Mouse (Mus musculus) lung, embryonic 15.5 days (tissue): ENCODE results near the gene Rab5b. TPM values are rescaled to one million over a fixed set of nuclear protein-coding genes. Genes with fewer than 3 reads are reported as not detected.
"Not testable (repeated sequence)": the region's sequence is repeated elsewhere in the genome, so short reads cannot be mapped to it uniquely, and the experiment has no call there.

ENCODE experiments used
- ATAC-seq: fragments of 200-750 bp; cut with Nextera tagmentation; 2 replicates; pipeline ENCODE4 v1.8.0; 2017; ENCODE audit warnings: moderate number of reproducible peaks, borderline replicate concordance; ENCODE audit not compliant: low FRiP score, low TSS enrichment; ENCODE audit errors: extremely low read depth
- H3K27ac ChIP-seq: fragments of 300-500 bp; sonication (generic); 2 replicates; pipeline ENCODE4 v1.5.1; 2015; ENCODE audit warnings: moderate library complexity, mild to moderate bottlenecking, inconsistent platforms
- H3K27me3 ChIP-seq: fragments of 300-500 bp; sonication (generic); 2 replicates; pipeline ENCODE4 v1.6.1; 2015; ENCODE audit warnings: inconsistent platforms
- H3K36me3 ChIP-seq: fragments of 300-500 bp; sonication (generic); 2 replicates; pipeline ENCODE4 v1.6.1; 2015; ENCODE audit warnings: inconsistent platforms
- H3K4me1 ChIP-seq: fragments of 300-500 bp; sonication (generic); 2 replicates; pipeline ENCODE4 v1.6.1; 2015; ENCODE audit warnings: inconsistent platforms
- H3K4me2 ChIP-seq: fragments of 300-500 bp; sonication (generic); 2 replicates; pipeline ENCODE4 v1.6.1; 2015; ENCODE audit warnings: inconsistent platforms, mild to moderate bottlenecking, moderate library complexity
- H3K4me3 ChIP-seq: fragments of 300-500 bp; sonication (generic); 2 replicates; pipeline ENCODE4 v1.5.1; 2015; ENCODE audit warnings: mild to moderate bottlenecking, inconsistent platforms
- H3K9ac ChIP-seq: fragments of 300-500 bp; sonication (generic); 2 replicates; pipeline ENCODE4 v1.6.1; 2015; ENCODE audit warnings: inconsistent platforms
- H3K9me3 ChIP-seq: fragments of 300-500 bp; sonication (generic); 2 replicates; pipeline ENCODE4 v1.6.1; 2016; ENCODE audit warnings: inconsistent platforms
- WGBS: fragments of 180-500 bp; shearing (Covaris S2); methylation state at CpG from one replicate; pipeline ENCODE4 v1.1.7; 2015; 5-methylcytosine and 5-hydroxymethylcytosine counted together
- polyA plus RNA-seq: library from polyadenylated mRNA; unstranded; fragments of >200 nt; fragmentation: Nextera tagmentation; extraction: Ambion mirVana; gene quantifications from 2 replicates; pipeline ENCODE4 v1.2.1, GENCODE M21; 2015

Gene Rab5b
- polyA plus RNA-seq, 1 experiment from 2014 or later: 77.8 TPM

GRCm38 (mm10) chr10:128636561-128636960 is 59.5 kb downstream of the Rab5b start:
- Histone ChIP-seq H3K27me3 (no peaks in the 10 kb centered on the region), H3K27ac (no peak overlapping the region), H3K9ac (no peak overlapping the region), H3K36me3 (no peaks in the 10 kb centered on the region), H3K4me3 (no peak overlapping the region), H3K4me1 (no peaks in the 10 kb centered on the region), H3K9me3 (no peaks in the 10 kb centered on the region), H3K4me2 (no peak overlapping the region)
- ATAC-seq: no peak
- WGBS: 53% methylated on average over 6 of the region's 6 CpGs

GRCm38 (mm10) chr10:128635697-128636096 is 60.4 kb downstream of the Rab5b start:
- no peak overlapping the region for H3K4me3 ChIP-seq
- no peak for ATAC-seq
- WGBS: 89% methylated on average over 13 of the region's 13 CpGs

GRCm38 (mm10) chr10:128631571-128631970 is 64.5 kb downstream of the Rab5b start:
- Histone ChIP-seq H3K27me3 (no peaks in the 10 kb centered on the region), H3K4me3 (no peak overlapping the region), H3K9ac (no peak overlapping the region), H3K9me3 (no peaks in the 10 kb centered on the region), H3K36me3 (no peaks in the 10 kb centered on the region), H3K4me2 (no peak overlapping the region), H3K4me1 (no peaks in the 10 kb centered on the region), H3K27ac (no peak overlapping the region)
- no peak for ATAC-seq
- 12% methylated on average over 6 of the region's 6 CpGs for WGBS

More at GRCm38 (mm10) chr10:128635697-128636096, 60.4 kb downstream of the Rab5b start:
- Histone ChIP-seq H3K27me3 (no peaks in the 10 kb centered on the region), H3K9me3 (no peaks in the 10 kb centered on the region), H3K27ac (no peak overlapping the region), H3K36me3 (no peaks in the 10 kb centered on the region), H3K4me2 (no peak overlapping the region), H3K9ac (no peak overlapping the region), H3K4me1 (no peaks in the 10 kb centered on the region)

GRCm38 (mm10) chr10:128630306-128630705 is 65.8 kb downstream of the Rab5b start:
- H3K36me3 ChIP-seq, H3K4me1 ChIP-seq, H3K4me2 ChIP-seq, H3K4me3 ChIP-seq, H3K9me3 ChIP-seq, H3K27me3 ChIP-seq, H3K9ac ChIP-seq, ATAC-seq, H3K27ac ChIP-seq: not testable (repeated sequence)
- WGBS: 74% methylated on average over 5 of the region's 5 CpGs

GRCm38 (mm10) chr10:128629746-128630145 is 66.3 kb downstream of the Rab5b start:
- Histone ChIP-seq H3K4me2 (no peak overlapping the region), H3K27me3 (no peaks in the 10 kb centered on the region), H3K27ac (no peak overlapping the region), H3K4me1 (peaks cover 7% of the 10 kb centered on the region; the same call in 1 of the 2 replicates), H3K9me3 (no peaks in the 10 kb centered on the region), H3K36me3 (peaks cover 5% of the 10 kb centered on the region), H3K4me3 (no peak overlapping the region), H3K9ac (no peak overlapping the region)
- ATAC-seq: no peak
- WGBS: 72% methylated on average over 2 of the region's 2 CpGs

- Histone ChIP-seq H3K27ac (no peak overlapping the region), H3K36me3 (peaks cover 21% of the 10 kb centered on the region), H3K4me1 (peaks cover 7% of the 10 kb centered on the region; the same call in 1 of the 2 replicates), H3K27me3 (no peaks in the 10 kb centered on the region), H3K4me2 (no peak overlapping the region), H3K4me3 (no peak overlapping the region), H3K9ac (no peak overlapping the region), H3K9me3 (no peaks in the 10 kb centered on the region)
- no peak for ATAC-seq
- WGBS: 76% methylated on average over 10 of the region's 10 CpGs
Measured at GRCm38 (mm10) chr10:128627398-128628317, 68.4 kb downstream of the Rab5b start.

Other genes with a start within 250 kb of the Rab5b start
- 70.2 and 74.7 TPM in 2 replicates for gene Smarcc2, start 237.0 kb downstream of the Rab5b start, polyA plus RNA-seq
- 1,477 and 1,532 TPM in 2 replicates for gene Myl6, start 202.1 kb downstream of the Rab5b start, polyA plus RNA-seq
- gene Myl6b, start 197.6 kb downstream of the Rab5b start, polyA plus RNA-seq: 2.9 and 4.3 TPM in 2 replicates
- gene Esyt1, start 170.4 kb downstream of the Rab5b start, polyA plus RNA-seq: 28.8 and 31.5 TPM in 2 replicates
- 14.6 and 14.9 TPM in 2 replicates for gene Zc3h10, start 148.5 kb downstream of the Rab5b start, polyA plus RNA-seq
- 3,783 and 4,172 TPM in 2 replicates for gene Rpl41, start 147.0 kb downstream of the Rab5b start, polyA plus RNA-seq
- gene Pa2g4, start 130.3 kb downstream of the Rab5b start, polyA plus RNA-seq: 194 and 200 TPM in 2 replicates
- 21.3 and 22.9 TPM in 2 replicates for gene Erbb3, start 106.6 kb downstream of the Rab5b start, polyA plus RNA-seq
- 711 and 777 TPM in 2 replicates for gene Rps26, start 69.5 kb downstream of the Rab5b start, polyA plus RNA-seq
- gene Ikzf4, start 50.3 kb downstream of the Rab5b start, polyA plus RNA-seq: 1.6 and 2.2 TPM in 2 replicates
- 12.3 and 13.8 TPM in 2 replicates for gene Suox, start 22.2 kb downstream of the Rab5b start, polyA plus RNA-seq
- gene Pmel, start 7.9 kb upstream of the Rab5b start, polyA plus RNA-seq: 1.2 and 1.3 TPM in 2 replicates
- 108 and 110 TPM in 2 replicates for gene Cdk2, start 8.8 kb upstream of the Rab5b start, polyA plus RNA-seq
- gene Dgka, start 48.6 kb upstream of the Rab5b start, polyA plus RNA-seq: 9.5 and 10.5 TPM in 2 replicates
- gene Pym1, start 51.6 kb upstream of the Rab5b start, polyA plus RNA-seq: 37.9 and 39.8 TPM in 2 replicates
- gene Mmp19, start 94.6 kb upstream of the Rab5b start, polyA plus RNA-seq: 2.9 and 4.0 TPM in 2 replicates
- gene Dnajc14, start 107.8 kb upstream of the Rab5b start, polyA plus RNA-seq: 50.1 and 55.2 TPM in 2 replicates
- gene Tmem198b, start 108.1 kb upstream of the Rab5b start, polyA plus RNA-seq: 15.8 and 16.6 TPM in 2 replicates
- 206 and 214 TPM in 2 replicates for gene Sarnp, start 121.1 kb upstream of the Rab5b start, polyA plus RNA-seq
- 69.2 and 77.7 TPM in 2 replicates for gene Ormdl2, start 125.4 kb upstream of the Rab5b start, polyA plus RNA-seq
- 3.7 and 4.8 TPM in 2 replicates for gene Gdf11, start 195.5 kb upstream of the Rab5b start, polyA plus RNA-seq
- 552 and 585 TPM in 2 replicates for gene Cd63, start 204.7 kb upstream of the Rab5b start, polyA plus RNA-seq
- 12.5 and 17.3 TPM in 2 replicates for gene Rdh5, start 226.6 kb upstream of the Rab5b start, polyA plus RNA-seq
- gene Bloc1s1, start 227.8 kb upstream of the Rab5b start, polyA plus RNA-seq: 186 and 195 TPM in 2 replicates
- gene Itga7, start 237.6 kb upstream of the Rab5b start, polyA plus RNA-seq: 5.0 TPM in 2 replicates